Mouse (Mus musculus) embryo, embryonic 11.5 days (tissue): ENCODE results near the gene Dcaf10.
"Not testable (repeated sequence)": the region's sequence is repeated elsewhere in the genome, so short reads cannot be mapped to it uniquely, and the experiment has no call there.

Experiments
- DNase-seq: peaks from one replicate; pipeline ENCODE4 v3.0.0-alpha.2; 2012; ENCODE audit warnings: low read depth, low spot score

The Dcaf10 gene

GRCm38 (mm10) chr4:45341669-45342249, at the start of gene Dcaf10:
Gene Dcaf10, plus strand, starts transcription at chr4:45342101.
- peak; percentile 86 for DNase-seq

DNA sequence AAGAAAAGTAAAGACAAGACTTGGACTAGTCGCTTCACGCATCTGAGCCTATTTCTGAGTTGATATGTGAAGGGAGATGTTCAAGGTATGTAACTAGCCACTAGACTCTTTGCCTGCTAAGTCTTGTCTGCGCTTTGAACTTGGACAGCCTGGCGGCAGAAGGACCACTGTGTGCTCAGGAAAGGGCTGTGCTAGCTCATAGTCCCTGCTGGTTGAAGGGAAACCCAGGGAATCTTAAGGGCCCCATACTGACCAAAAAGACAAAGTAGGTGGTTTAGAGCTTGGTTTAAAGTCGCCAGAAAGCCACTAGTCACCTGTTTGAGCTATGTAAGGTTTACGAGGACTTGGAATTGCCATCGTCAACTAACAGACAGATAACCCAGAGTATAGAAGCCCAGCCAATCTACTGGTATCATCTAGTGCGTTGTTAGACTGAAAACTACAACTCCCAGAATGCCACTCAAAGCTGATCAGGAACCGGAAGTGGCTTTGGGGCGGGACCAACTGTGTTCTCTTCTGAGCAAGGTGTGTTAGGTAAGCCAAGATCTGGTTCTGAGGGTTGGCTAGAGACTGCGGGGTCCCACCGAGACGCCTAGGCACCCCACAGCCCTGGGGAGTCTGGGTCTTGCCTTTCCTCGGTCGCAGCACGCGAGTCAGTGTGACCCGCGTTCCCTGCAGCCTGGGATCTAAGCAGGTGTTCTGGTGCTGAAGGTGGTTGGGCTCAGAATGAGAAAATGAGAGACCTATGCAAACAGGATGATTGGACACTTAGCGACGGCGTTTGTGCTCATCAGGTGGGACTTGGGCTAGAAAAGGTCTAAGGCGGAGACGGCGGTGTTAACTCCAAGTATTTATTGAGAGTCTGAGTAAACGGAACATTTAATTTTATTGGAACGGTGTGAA, 45.0 kb upstream of the Dcaf10 start, which contains the start of gene Trmt10b:
Gene Trmt10b (plus strand): TSS at position 466 of the 903 bp plus-strand sequence.
- DNase-seq: peak; percentile 60

- DNase-seq: no peak
These were observed 36.4 kb upstream of the Dcaf10 start for GRCm38 (mm10) chr4:45305536-45305935.

- DNase-seq: no peak
These were observed 33.9 kb upstream of the Dcaf10 start for GRCm38 (mm10) chr4:45308046-45308445.

DNA sequence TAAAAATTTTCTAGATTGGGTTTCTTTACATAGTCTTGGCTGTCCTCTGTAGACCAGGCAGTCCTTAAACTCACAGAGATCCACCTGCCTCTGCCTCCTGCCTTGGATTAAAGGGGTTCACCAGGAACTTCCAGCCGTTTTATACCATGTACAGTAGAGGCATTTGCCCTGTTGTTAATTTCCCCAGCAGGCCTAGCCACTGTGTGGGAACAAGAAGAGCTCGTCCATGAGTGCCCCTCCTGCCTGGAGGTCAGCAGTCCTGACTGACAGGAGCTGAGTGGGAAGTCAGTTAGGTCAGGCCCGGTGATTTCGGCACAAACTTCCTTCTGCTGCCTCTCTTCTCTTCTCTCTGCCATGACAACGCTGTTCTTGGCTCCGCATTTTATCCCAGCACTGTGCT, 33.3 kb upstream of the Dcaf10 start:
- no peak for DNase-seq

DNA sequence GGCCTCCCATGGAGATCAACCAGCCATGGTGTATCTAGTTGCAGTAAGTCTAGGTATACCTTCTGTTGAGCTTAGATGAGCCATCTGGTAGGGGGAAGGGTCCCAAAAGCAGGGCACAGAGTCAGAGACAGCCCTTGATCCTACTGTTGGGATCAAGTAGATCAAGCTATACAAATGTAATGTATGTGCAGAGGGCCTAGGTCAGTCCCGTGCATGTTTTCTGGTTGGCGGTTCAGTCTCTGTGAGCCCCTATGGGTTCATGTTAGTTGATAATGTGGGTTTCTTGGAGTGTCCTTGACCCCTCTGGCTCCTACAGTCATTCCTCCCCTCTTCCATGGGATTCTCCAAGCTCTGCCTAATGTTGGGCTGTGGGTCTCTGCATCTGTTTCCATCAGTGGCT, 30.8 kb upstream of the Dcaf10 start:
- DNase-seq: no peak

DNA sequence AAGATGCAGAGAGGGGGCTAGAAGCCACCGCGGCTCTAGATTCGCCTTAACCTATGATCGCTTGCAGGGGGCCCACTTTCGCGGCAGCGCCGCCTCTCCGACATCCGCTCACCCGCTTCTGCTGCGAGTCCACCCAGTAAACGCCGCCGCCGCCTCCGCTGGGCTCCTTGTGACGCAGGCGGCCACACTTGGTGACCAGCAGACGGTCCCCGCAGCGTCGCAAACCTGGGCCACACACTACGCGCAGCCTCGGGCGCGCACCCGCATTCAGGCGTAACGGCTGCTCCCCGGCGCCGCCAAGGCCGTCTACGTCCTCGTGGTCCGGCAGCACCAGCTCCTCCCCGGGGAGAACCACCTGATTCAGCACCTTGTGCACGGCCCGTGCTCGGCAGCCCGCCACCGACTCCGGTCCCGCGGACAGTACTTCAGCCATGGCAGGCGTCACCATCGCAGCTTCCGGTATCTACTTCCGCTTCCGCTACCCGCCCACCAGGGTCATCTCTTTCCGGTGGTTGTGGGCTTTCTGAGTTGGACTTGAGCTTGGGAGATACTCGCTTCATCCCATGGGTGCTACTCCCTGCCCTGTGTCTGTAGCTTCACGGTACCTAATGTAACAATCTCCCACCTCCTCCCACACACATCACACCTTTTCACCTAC, 21.6 kb upstream of the Dcaf10 start:
- peak; percentile 61 for DNase-seq

DNA sequence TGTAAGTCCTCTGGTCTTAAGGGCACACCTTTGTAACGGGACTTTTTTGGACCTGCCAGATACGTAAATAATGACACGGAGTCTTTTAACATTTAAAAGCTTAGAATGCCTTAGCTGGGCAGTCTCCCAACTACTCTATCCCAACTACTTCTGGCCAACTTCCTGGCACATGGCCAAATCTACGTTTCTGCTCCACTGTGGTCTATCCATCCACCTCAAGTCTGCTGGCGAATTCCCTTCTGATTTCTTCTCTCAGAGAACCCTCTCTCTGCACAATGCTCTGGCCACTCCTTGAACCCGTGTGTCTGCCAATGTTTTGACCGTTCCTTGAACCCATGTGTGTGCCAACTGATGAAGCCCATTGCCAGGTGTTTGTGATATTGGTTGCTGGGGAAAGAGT, 10.8 kb upstream of the Dcaf10 start:
- DNase-seq: no peak

DNA sequence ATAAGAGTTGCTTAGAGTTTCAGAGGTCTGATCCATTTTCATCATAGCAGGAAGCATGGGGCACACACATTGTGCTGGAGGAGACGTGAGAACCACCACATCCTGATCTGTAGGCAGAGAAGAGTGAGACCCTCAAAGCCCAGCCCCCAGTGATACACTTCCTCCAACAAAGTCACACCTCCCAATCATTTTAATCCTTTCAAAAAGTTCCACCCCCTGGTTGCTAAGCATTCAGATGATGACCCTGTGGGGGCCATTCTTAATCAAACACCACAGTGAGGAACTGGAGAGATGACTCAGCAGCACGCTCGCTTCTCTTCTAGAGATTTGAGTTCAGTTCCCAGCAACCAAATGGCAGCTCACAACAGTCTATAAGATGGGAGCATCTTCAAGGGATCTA, 9.4 kb upstream of the Dcaf10 start:
- no peak for DNase-seq

DNA sequence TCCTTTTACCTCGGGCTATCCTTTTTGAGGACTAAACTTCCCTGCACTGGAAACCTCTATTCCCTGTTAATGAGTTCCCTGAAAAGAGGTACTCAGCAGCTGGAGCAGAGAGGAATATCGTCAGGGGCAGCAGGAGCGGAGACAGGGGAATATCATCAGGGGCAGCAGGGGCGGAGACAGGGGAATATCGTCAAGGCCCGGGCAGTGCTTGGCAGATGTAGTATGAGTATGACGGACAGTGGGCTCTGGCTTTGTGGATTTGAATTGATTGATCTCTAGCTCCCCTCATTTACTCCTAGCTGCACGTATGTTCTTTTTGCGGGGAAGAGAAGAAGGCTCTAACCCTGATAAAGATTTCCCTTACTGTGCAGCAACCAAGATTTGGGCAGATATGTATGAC, 675 bp upstream of the Dcaf10 start:
- DNase-seq: no peak

GRCm38 (mm10) chr4:45342286-45343155, 620 bp downstream of the Dcaf10 start, which contains the start of gene Exosc3:
Gene Exosc3, minus strand, starts transcription at chr4:45342732.
- DNase-seq: peak; percentile 31

DNA sequence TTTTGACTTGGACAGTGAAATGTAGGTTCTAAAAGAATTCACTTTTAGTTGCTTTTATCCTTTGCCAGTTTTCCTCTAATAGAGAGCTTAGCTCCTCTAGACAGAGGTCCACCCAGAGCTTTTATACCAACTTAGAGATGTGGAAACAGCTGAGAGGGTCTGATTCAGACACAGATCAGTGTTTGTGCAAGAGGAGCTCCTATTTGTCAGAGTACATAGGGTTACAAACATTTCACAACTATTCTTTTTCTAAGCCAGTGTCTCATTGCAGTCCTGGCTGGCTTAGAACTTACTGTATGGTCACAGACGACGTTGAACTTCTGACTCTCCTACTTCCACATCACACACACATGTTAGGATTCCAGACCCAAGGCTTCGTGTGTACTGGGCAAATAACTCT, 14.8 kb downstream of the Dcaf10 start:
- no peak for DNase-seq

DNA sequence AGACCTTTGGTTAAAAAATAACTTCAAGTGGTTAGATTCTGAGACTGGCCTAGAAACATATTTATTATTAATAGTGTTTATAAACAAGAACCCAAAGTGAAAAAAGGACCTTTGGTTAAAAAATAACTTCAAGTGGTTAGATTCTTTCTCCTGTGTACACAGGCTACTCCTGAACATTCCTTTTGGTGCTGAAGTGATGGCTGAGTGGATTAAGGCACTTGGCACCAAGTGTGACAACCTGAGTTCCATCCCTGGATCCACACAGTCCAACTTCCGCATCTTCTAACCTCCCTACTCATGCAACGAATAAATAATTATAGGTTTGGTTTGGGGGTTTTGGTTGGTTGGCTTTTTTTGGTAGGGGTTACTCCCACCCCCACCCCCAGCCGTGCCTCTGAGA, 29.4 kb downstream of the Dcaf10 start:
- DNase-seq: no peak

GRCm38 (mm10) chr4:45374879-45375278, 33.0 kb downstream of the Dcaf10 start:
- no peak for DNase-seq

DNA sequence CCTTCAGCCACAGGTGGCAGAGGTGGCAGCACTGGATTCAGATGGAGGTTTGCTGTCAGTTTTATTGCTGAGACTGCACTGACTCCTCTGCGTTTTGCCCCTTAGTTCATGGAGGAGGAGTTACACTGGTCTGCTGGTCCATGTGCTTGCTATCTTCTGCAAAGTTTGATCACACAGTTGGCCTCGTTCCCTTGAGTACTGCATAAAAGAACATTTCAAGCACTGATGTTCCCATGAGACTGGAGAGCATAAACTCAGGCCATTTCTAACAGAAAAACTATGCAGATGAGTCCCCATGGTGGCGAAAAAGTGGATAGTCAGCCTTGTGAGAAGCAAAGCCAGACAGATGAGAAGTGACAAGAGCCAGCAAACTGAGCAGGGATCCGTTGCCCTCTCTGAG, 34.7 kb downstream of the Dcaf10 start:
- no peak for DNase-seq

DNA sequence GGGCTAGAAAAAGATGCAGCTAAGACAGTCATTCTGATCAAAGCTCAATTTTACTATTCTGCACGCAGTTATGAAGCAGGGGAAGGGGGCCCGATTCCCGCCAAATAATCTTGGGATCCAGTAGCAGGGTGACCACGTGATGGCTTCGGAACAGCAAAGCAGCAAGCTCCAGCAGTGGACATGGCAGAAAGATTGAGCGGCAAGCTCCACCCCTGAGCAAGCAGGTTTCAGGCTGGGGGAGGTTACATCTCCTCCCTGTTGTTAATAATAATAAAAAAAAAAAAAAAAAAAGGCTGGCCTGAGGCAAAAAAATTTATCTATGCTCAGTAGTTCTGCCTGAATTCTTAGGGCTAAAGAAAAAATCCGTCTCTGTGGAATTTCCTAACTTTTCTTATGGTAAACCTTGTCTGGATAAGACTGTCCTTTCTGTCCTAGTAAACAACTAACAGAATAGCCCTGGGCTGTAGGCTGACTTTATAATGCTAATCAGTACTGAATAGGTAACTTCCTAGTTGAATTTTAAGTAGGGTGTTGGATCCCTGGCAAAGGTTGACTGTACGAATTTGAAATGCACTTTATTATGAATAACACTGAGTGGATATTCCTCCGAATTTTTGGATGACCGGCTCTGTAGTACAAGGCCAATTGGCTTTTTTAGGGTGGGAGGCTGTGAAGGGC, 39.1 kb downstream of the Dcaf10 start:
- DNase-seq: not testable (repeated sequence)

GRCm38 (mm10) chr4:45382133-45382532, 40.2 kb downstream of the Dcaf10 start:
- not testable (repeated sequence) for DNase-seq

DNA sequence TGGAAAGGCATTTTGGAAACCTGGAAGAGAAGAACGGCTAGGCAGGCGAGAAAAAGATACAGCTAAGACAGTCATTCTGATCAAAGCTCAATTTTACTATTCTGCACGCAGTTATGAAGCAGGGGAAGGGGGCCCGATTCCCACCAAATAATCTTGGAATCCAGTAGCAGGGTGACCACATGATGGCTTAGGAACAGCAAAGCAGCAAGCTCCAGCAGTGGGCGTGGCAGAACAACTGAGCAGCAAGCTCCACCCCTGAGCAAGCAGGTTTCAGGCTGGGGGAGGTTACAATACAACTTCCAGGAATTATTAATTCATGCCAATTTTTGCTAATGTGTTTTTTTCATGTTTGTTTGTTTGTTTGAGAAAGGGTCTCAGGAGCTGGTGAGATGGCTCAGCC, 45.4 kb downstream of the Dcaf10 start:
- DNase-seq: not testable (repeated sequence)

- no peak for DNase-seq
These were observed 50.2 kb downstream of the Dcaf10 start for GRCm38 (mm10) chr4:45392099-45392498.

- DNase-seq: no peak
These were observed 50.7 kb downstream of the Dcaf10 start for GRCm38 (mm10) chr4:45392572-45392971.

DNA sequence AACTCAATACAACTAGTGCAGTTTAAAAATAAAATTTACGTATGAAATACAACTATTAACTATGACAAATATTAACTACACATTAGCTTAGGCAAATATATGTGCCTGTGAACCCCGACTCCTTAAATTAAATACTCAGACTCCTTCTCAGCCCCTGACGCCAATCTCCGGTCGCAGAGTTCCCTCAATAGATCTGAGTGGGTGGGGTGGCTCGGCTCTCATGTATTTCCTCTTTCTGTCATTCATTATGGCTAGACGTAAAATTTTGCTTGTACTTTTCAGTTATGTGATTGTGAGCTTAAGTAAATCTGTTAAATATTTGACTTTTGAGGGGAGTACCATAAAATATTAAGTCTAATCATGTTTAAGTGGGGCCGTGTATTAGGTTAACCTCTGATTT, 51.1 kb downstream of the Dcaf10 start:
- DNase-seq: no peak
